In genomic region chr4:149832446-149833101, GRCm38 (mm10) we compare ENCODE assay signal across 24 mouse cellular contexts. TPM values are rescaled to one million over a fixed set of nuclear protein-coding genes. Genes with fewer than 3 reads are reported as not detected.
A peak's percentile ranks its signal among the peaks of the same experiment; 100 is the strongest.
DNase-seq lines count a peak whose midpoint lies in the region; ATAC-seq and TF ChIP-seq lines count a peak whose summit lies in the region.
"Had no signal": no experiment of that assay in that cellular context is flagged by ENCODE, and none has a peak within 500 bp of the region (broad histone marks: within the 10 kb centered on the region; RNA-seq: fewer than 3 reads in every experiment).

No protein-coding gene starts in this region.

- no peaks in the 10 kb centered on the region; the same call in 1 of the 2 replicates for H3K9me3 ChIP-seq in forebrain, embryonic 10.5 days
- no peaks in the 10 kb centered on the region for H3K9me3 ChIP-seq in forebrain, postnatal 0 days (ENCODE audit: low read length)
- H3K9me3 ChIP-seq in intestine, embryonic 15.5 days = no peaks in the 10 kb centered on the region
- 0 out of 2 replicates have a peak, but pooled peaks cover 5% of the 10 kb centered on the region for H3K9me3 ChIP-seq in intestine, embryonic 16.5 days (ENCODE audit: control insufficient read depth, low read length)
- no peaks in the 10 kb centered on the region for H3K9me3 ChIP-seq in embryonic facial prominence, embryonic 10.5 days
- no peaks in the 10 kb centered on the region for H3K9me3 ChIP-seq in limb, embryonic 10.5 days (replicated peaks)
- H3K9me3 ChIP-seq: embryonic facial prominence, embryonic 15.5 days; forebrain, embryonic 15.5 days; G1E; heart, embryonic 10.5 days; hindbrain, embryonic 13.5 days had no signal

- no peak for DNase-seq in forebrain, embryonic 10.5 days (ENCODE audit: extremely low spot score, low spot score)
- no peak for DNase-seq in forebrain, postnatal 0 days
- peak; percentile 38 for DNase-seq in embryonic facial prominence, embryonic 10.5 days (ENCODE audit: low spot score)
- no peak for DNase-seq in limb, embryonic 10.5 days (ENCODE audit: low spot score)
- DNase-seq in testis, postnatal 14 days (ENCODE audit: low spot score) = no peak
- no peak for DNase-seq in adrenal gland, postnatal 4 days (ENCODE audit: low spot score in 2 of 2)
- DNase-seq: adrenal gland, adult 8-10 months; adrenal gland, postnatal 36 days; B cell, adult 2 months; cerebellum, adult 11-12 months; cerebellum, adult 9-10 months; cerebellum, postnatal 25 days; gastrocnemius, postnatal 14 days; heart, postnatal 10 days; heart, postnatal 4 days had no signal

- no peak overlapping the region for H3K4me3 ChIP-seq in forebrain, embryonic 10.5 days
- H3K4me3 ChIP-seq in forebrain, postnatal 0 days (ENCODE audit: low read depth, low read length) = no peak overlapping the region
- H3K4me3 ChIP-seq in intestine, embryonic 15.5 days (replicated peaks) = no peak overlapping the region
- no peak overlapping the region for H3K4me3 ChIP-seq in intestine, embryonic 16.5 days (ENCODE audit: low read length)
- no peak overlapping the region for H3K4me3 ChIP-seq in embryonic facial prominence, embryonic 10.5 days
- no peak overlapping the region for H3K4me3 ChIP-seq in limb, embryonic 10.5 days
- H3K4me3 ChIP-seq: embryonic facial prominence, embryonic 15.5 days; erythroblast, embryonic 14.5 days; forebrain, embryonic 15.5 days; heart, embryonic 10.5 days; hindbrain, embryonic 13.5 days had no signal

- peaks cover 7% of the 10 kb centered on the region for H3K4me1 ChIP-seq in forebrain, embryonic 10.5 days
- no peaks in the 10 kb centered on the region for H3K4me1 ChIP-seq in forebrain, postnatal 0 days (ENCODE audit: insufficient read depth)
- H3K4me1 ChIP-seq in intestine, embryonic 15.5 days (replicated peaks) = peaks cover 3% of the 10 kb centered on the region; the same call in 1 of the 2 replicates
- H3K4me1 ChIP-seq in intestine, embryonic 16.5 days (ENCODE audit: control insufficient read depth, insufficient read depth, low read length) = no peaks in the 10 kb centered on the region
- H3K4me1 ChIP-seq in embryonic facial prominence, embryonic 10.5 days = peaks cover 18% of the 10 kb centered on the region
- H3K4me1 ChIP-seq in limb, embryonic 10.5 days = peaks cover 27% of the 10 kb centered on the region
- H3K4me1 ChIP-seq: forebrain, embryonic 15.5 days; hindbrain, embryonic 13.5 days had no signal

- no peak overlapping the region for H3K4me2 ChIP-seq in forebrain, postnatal 0 days (ENCODE audit: low read depth)
- H3K4me2 ChIP-seq in intestine, embryonic 15.5 days (replicated peaks) = no peak overlapping the region
- H3K4me2 ChIP-seq in intestine, embryonic 16.5 days (ENCODE audit: low read depth, low read length) = no peak overlapping the region
- H3K4me2 ChIP-seq: embryonic facial prominence, embryonic 15.5 days; forebrain, embryonic 15.5 days; hindbrain, embryonic 13.5 days had no signal

- TF ChIP-seq CTCF in forebrain, postnatal 0 days (IDR thresholded peaks at IDR 0.05; ENCODE audit: low read depth) = no peak

- H3K27me3 ChIP-seq in forebrain, embryonic 10.5 days (ENCODE audit: poor library complexity, severe bottlenecking) = no peaks in the 10 kb centered on the region
- H3K27me3 ChIP-seq in forebrain, postnatal 0 days (ENCODE audit: insufficient read depth, low read length) = no peaks in the 10 kb centered on the region
- H3K27me3 ChIP-seq in intestine, embryonic 15.5 days (replicated peaks) = no peaks in the 10 kb centered on the region
- no peaks in the 10 kb centered on the region for H3K27me3 ChIP-seq in intestine, embryonic 16.5 days (replicated peaks; ENCODE audit: control insufficient read depth, insufficient read depth, low read length)
- H3K27me3 ChIP-seq in embryonic facial prominence, embryonic 10.5 days (replicated peaks; ENCODE audit: low read depth, poor library complexity, severe bottlenecking) = no peaks in the 10 kb centered on the region
- H3K27me3 ChIP-seq in limb, embryonic 10.5 days (ENCODE audit: low read depth, poor library complexity, severe bottlenecking) = no peaks in the 10 kb centered on the region
- H3K27me3 ChIP-seq: embryonic facial prominence, embryonic 15.5 days; forebrain, embryonic 15.5 days; hindbrain, embryonic 13.5 days had no signal

- H3K27ac ChIP-seq in forebrain, embryonic 10.5 days = peak overlapping the region; percentile 0; the same call in 1 of the 2 replicates
- no peak overlapping the region for H3K27ac ChIP-seq in forebrain, postnatal 0 days (ENCODE audit: low read depth, low read length)
- H3K27ac ChIP-seq in intestine, embryonic 15.5 days = no peak overlapping the region
- H3K27ac ChIP-seq in intestine, embryonic 16.5 days (ENCODE audit: low read length) = no peak overlapping the region
- peak overlapping the region; percentile 70 for H3K27ac ChIP-seq in embryonic facial prominence, embryonic 10.5 days (replicated peaks)
- H3K27ac ChIP-seq in limb, embryonic 10.5 days = peak overlapping the region; percentile 67
- H3K27ac ChIP-seq: embryonic facial prominence, embryonic 15.5 days; forebrain, embryonic 15.5 days; heart, embryonic 10.5 days; hindbrain, embryonic 13.5 days had no signal

- WGBS in forebrain, embryonic 10.5 days = 67% methylated on average over 10 of the region's 10 CpGs
- 57% methylated on average over 10 of the region's 10 CpGs for WGBS in forebrain, postnatal 0 days
- WGBS in intestine, embryonic 15.5 days = 27% methylated on average over 10 of the region's 10 CpGs
- WGBS in intestine, embryonic 16.5 days = 22% methylated on average over 10 of the region's 10 CpGs
- WGBS in embryonic facial prominence, embryonic 10.5 days = 58% methylated on average over 10 of the region's 10 CpGs
- 47% methylated on average over 10 of the region's 10 CpGs for WGBS in limb, embryonic 10.5 days

- H3K36me3 ChIP-seq in forebrain, embryonic 10.5 days (replicated peaks) = no peaks in the 10 kb centered on the region
- no peaks in the 10 kb centered on the region for H3K36me3 ChIP-seq in forebrain, postnatal 0 days (ENCODE audit: insufficient read depth)
- no peaks in the 10 kb centered on the region for H3K36me3 ChIP-seq in intestine, embryonic 15.5 days
- no peaks in the 10 kb centered on the region for H3K36me3 ChIP-seq in intestine, embryonic 16.5 days (ENCODE audit: control insufficient read depth, insufficient read depth, low read length)
- H3K36me3 ChIP-seq in embryonic facial prominence, embryonic 10.5 days (replicated peaks) = no peaks in the 10 kb centered on the region
- no peaks in the 10 kb centered on the region for H3K36me3 ChIP-seq in limb, embryonic 10.5 days
- H3K36me3 ChIP-seq: embryonic facial prominence, embryonic 15.5 days; forebrain, embryonic 15.5 days; G1E; heart, embryonic 10.5 days; hindbrain, embryonic 13.5 days had no signal

- ATAC-seq in forebrain, postnatal 0 days = no peak; the same call in 1 of the 2 replicates
- peak; percentile 36; the same call in 1 of the 2 replicates for ATAC-seq in intestine, embryonic 15.5 days
- ATAC-seq in intestine, embryonic 16.5 days = no peak
- ATAC-seq: CD4-positive, CD25-positive, alpha-beta regulatory T cell, adult 4 months; forebrain, embryonic 15.5 days had no signal

- no peak overlapping the region for H3K9ac ChIP-seq in forebrain, postnatal 0 days
- H3K9ac ChIP-seq in intestine, embryonic 15.5 days = no peak overlapping the region
- H3K9ac ChIP-seq in intestine, embryonic 16.5 days (ENCODE audit: low read depth, low read length) = no peak overlapping the region
- H3K9ac ChIP-seq: embryonic facial prominence, embryonic 15.5 days; forebrain, embryonic 15.5 days; hindbrain, embryonic 13.5 days had no signal

RNA-seq across cellular contexts. Expression of gene Slc25a33, which starts 58.5 kb away (rescaled TPM):
- 13.4 and 15.0 TPM in 2 replicates for polyA plus RNA-seq in forebrain, embryonic 10.5 days (2016; fragmentation: Nextera tagmentation; extraction: Ambion mirVana)
- total RNA-seq in forebrain, postnatal 0 days (2014; rRNA removed) = 12.5 and 18.6 TPM in 2 replicates
- polyA plus RNA-seq in forebrain, postnatal 0 days (2015; fragmentation: Nextera tagmentation; extraction: Ambion mirVana) = 26.5 and 29.7 TPM in 2 replicates
- 9.5 and 10.3 TPM in 2 replicates for polyA plus RNA-seq in intestine, embryonic 15.5 days (2015; fragmentation: Nextera tagmentation; extraction: Ambion mirVana)
- polyA plus RNA-seq in intestine, embryonic 16.5 days (2015; fragmentation: Nextera tagmentation; extraction: Ambion mirVana) = 6.8 and 9.1 TPM in 2 replicates
- 17.6 and 18.7 TPM in 2 replicates for polyA plus RNA-seq in embryonic facial prominence, embryonic 10.5 days (2016; fragmentation: Nextera tagmentation; extraction: Ambion mirVana)
- polyA plus RNA-seq in limb, embryonic 10.5 days (2016; fragmentation: Nextera tagmentation; extraction: Ambion mirVana) = 24.5 and 25.4 TPM in 2 replicates
- 10 to 100 TPM; 13.2 to 16.8 TPM for total RNA-seq in adrenal gland, postnatal 4 days (2021)

Comparison
In these comparisons a context has a peak if more than half of its experiments do, and no peak if none do; other contexts are left out.
1. H3K27ac ChIP-seq: peak in forebrain, embryonic 10.5 days (single experiment), embryonic facial prominence, embryonic 10.5 days (single experiment) and limb, embryonic 10.5 days (single experiment); none in forebrain, postnatal 0 days (single experiment), intestine, embryonic 15.5 days (single experiment) and intestine, embryonic 16.5 days (single experiment).